Mouse (Mus musculus): ENCODE measurements around the gene Edil3.
"Not testable (repeated sequence)": the region's sequence is repeated elsewhere in the genome, so short reads cannot be mapped to it uniquely, and the experiment has no call there.

The Edil3 gene

GRCm38 (mm10) chr13:88972355-88972754 is 151.1 kb downstream of the Edil3 start:
- no peak for DNase-seq (ENCODE audit: low spot score)

GRCm38 (mm10) chr13:89007696-89008427 is 186.6 kb downstream of the Edil3 start:
- no peak for DNase-seq (ENCODE audit: low spot score)

DNA sequence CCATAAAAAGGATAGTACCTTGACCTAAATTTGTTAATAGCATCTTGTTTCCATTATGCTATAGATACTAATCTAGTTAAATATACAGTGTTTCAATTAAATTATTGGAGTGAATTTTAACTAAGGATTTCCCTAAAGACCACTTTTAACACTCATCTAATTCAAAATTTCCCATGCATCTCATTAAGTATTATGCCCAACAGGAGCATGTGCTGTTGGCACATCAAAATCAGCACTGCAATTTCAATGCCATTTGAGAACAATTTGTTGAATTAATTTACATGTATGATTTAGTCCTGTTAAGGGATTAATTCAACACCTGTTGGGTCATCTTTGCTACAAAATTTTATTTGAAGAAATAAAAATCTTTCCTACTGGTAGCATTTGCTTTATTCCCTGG is 191.2 kb downstream of the Edil3 start:
- no peak for DNase-seq (ENCODE audit: low spot score)

DNA sequence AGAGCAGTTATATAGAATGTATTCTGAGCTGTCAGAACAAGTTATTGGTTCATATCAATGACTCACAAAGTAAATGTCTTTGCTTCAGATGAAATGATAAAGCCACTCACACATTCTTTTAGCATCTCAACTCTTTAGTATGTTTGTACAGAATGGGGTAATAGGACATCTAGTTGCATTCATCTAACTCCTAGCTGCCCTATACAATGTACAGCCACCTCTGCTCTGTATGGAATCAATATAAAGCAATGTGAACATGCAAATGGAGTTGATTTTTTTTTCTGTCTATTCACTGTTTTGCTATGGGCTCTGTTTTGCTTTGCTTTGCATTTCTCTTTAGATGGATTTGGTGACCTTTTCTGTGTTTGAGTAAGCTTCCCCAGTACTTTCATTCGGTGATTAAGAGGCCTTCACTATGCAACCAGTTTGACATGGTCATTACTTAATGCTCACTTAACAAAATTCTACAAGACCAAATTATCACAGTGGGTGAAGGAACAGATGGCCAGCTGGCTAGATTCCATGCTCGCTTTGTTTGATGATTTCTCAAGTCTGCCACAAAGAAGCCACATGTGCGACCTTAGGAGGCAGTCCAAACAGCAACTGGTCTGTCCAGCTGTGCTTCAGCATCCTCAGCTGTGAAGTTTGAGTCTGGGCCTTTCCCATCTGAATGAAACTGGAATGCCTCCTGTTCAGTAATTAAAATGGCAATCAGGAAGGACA is 208.7 kb downstream of the Edil3 start:
- DNase-seq (ENCODE audit: low spot score): no peak

DNA sequence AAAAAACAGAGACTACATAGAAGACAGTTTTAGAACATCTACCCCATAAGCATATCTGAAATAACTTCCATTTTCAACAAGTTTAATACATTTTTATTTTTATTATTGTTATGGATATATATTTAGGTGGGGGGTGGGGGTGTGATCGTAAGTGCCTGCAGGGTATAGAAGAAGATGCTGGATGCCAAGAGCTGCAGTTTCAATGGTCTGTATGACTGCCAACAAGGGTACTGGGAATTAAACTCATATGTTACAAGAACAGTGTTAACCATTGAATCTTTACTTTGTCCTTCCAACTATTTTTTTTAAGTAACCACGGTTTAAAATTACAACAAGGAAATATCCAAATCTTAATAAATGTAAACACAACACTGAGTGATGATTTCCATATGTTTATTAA is 214.4 kb downstream of the Edil3 start:
- DNase-seq (ENCODE audit: low spot score): no peak

DNA sequence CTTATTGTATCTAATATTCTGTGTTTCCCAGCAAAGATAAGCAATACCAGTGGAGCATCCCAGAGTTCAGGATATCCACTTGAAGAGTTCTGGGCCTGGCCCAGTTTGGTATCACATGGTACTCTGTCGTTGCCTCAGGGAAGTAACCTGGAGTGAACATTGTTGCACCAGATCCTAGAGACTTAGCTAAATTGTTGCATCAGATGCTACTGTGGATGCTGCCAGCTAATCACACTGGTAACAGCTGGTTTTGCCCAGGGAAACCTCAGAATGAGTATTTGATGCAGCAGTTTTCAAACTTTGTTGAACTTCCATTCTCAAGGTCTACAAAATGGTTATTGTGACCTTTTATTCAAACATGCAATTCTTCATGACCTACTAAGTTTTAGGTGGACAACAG is 220.2 kb downstream of the Edil3 start:
- DNase-seq (ENCODE audit: low spot score): no peak

DNA sequence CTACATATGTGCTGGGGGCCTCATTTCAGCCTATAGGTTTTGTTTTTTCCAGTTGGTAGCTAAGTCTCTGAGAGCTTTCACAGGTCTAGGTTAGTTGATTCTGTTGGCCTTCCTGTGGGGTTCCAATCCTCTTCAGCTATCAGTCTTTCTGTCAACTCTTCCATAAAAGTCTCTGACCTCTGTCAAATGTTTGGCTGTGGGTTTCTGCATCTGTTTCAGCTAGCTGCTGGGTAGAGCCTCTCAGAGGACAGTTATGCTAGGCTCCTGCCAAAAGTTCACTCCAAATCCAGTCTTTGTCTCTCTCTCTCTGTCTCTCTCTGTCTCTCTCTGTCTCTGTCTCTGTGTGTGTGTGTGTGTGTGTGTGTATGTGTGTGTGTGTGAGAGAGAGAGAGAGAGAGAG is 248.9 kb downstream of the Edil3 start:
- DNase-seq (ENCODE audit: low spot score): not testable (repeated sequence)

- DNase-seq (ENCODE audit: low spot score): no peak
These were observed 254.9 kb downstream of the Edil3 start for GRCm38 (mm10) chr13:89076212-89076611.

DNA sequence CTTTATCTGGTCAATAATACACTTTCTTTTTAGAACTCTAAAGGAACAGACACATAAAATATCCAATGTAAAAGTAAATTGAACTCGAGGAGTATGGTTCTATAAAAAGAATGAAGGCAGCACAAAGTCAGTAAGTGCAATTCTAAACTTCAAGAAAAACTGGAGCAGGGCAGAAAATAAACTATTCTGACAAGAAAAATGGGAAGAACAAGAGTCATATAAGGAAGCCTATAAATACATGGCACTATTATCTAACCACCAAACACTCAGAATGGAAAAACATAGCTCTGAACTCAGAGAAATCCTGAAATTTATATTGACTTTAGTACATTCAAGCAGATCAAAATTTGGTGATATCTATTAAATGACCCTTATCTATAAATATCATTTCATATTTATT is 284.6 kb downstream of the Edil3 start:
- DNase-seq (ENCODE audit: low spot score): no peak

- no peak for DNase-seq (ENCODE audit: low spot score)
These were observed 296.3 kb downstream of the Edil3 start for GRCm38 (mm10) chr13:89117551-89117950.

- DNase-seq (ENCODE audit: low spot score): no peak
These were observed 298.5 kb downstream of the Edil3 start for GRCm38 (mm10) chr13:89119809-89120208.

GRCm38 (mm10) chr13:89122511-89123253 is 301.4 kb downstream of the Edil3 start:
- DNase-seq (ENCODE audit: low spot score): no peak

GRCm38 (mm10) chr13:89123396-89123795 is 302.1 kb downstream of the Edil3 start:
- DNase-seq (ENCODE audit: low spot score): no peak

- no peak for DNase-seq (ENCODE audit: low spot score)
These were observed 324.8 kb downstream of the Edil3 start for GRCm38 (mm10) chr13:89146056-89146547.

GRCm38 (mm10) chr13:89151878-89152277 is 330.6 kb downstream of the Edil3 start:
- no peak for DNase-seq (ENCODE audit: low spot score)

GRCm38 (mm10) chr13:89167960-89168359 is 346.7 kb downstream of the Edil3 start:
- DNase-seq (ENCODE audit: low spot score): no peak

GRCm38 (mm10) chr13:89170040-89170439 is 348.8 kb downstream of the Edil3 start:
- no peak for DNase-seq (ENCODE audit: low spot score)

GRCm38 (mm10) chr13:89175154-89175553 is 353.9 kb downstream of the Edil3 start:
- no peak for DNase-seq (ENCODE audit: low spot score)

DNA sequence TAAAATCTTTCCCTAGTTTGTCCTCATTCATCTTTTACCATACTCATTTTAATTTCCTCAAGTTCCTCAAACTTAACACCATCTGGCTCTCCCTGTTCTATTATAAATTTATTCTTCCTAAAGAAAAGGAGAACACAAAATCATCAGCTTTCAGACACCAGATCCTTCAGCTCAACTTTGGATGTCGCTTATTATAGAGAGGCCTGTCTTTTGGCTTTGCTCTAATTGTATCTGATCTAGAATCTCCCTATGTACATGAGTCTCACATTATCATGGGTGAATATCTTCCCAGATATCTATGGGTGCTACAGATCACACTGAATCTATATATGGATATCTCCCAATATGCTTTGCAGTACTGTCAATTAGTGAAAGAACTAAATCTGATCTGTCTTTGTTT is 367.8 kb downstream of the Edil3 start:
- DNase-seq (ENCODE audit: low spot score): no peak

DNA sequence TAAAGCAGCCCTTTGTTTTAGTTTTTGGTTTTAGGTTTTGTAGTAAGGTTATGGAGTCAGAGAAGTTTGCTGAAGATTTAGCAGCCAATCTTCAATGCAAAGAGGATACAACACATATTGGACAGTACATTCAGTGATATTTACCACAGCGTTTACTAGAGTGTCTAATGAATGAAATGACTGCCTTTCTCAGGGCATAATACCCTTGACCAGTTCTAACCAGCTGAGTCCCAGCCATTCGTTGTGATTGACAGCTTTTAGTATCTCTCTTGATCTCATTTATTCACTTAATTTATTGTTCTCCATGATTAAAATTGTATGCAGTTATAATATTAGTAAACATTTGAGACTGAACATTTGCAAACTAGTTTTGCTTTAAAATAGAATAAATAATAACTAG is 375.7 kb downstream of the Edil3 start:
- DNase-seq (ENCODE audit: low spot score): no peak

DNA sequence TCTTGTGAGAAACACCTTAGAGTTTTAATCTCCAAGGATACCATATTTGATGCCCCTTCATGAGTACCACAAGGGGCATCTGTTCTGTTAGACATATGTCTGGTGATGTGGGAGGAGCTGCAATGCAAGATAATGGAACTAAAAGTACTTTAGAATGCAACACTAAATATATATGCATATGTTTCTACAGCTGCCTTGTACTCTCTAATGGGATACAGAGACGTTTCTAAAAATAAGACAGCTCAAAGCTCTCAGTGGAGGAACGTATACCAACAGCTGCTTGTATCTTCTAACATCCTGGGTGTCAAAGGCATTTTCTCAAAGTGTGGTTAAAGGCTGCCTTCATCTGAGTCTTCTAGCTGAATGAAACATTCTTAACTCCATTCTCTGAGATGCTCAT is 378.0 kb downstream of the Edil3 start:
- no peak for DNase-seq (ENCODE audit: low spot score)

DNA sequence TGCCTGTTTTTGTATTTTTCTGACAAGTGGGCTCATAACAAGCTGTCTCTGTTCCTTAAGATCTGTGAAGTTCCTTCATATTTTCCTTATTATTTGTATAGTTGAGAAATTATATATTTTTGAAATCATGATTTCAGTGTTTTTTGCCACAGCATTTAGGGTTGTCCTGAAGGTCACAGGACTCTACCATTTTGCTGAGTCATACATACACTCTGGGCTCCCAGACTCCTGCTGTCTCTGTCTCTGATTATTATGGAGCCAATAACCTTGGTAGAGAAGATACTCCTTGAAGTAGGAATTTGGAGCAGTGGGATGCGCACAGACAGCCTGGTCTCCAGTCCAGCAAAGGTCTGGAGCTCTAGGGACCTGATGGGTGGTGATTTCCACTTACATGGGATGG is 416.8 kb downstream of the Edil3 start:
- no peak for DNase-seq (ENCODE audit: low spot score)
